14 mouse cellular contexts compared by ENCODE assay signal in genomic region chr9:57999676-58000075, GRCm38 (mm10). TPM values are rescaled to one million over a fixed set of nuclear protein-coding genes. Genes with fewer than 3 reads are reported as not detected.
A peak's percentile ranks its signal among the peaks of the same experiment; 100 is the strongest.
DNase-seq lines count a peak whose midpoint lies in the region.
"Had no signal": no experiment of that assay in that cellular context is flagged by ENCODE, and none has a peak within 500 bp of the region (broad histone marks: within the 10 kb centered on the region; RNA-seq: fewer than 3 reads in every experiment).

No protein-coding gene starts in this region.

- intact Hi-C loops in left cerebral cortex, postnatal 4 days (cut with DNase I), result loop anchor here (5.0 kb wide), 3 partner anchors 47 to 237 kb away; no protein-coding TSS in a partner anchor

- peak; percentile 83 to 88 for DNase-seq in adrenal gland, adult (ENCODE audit: inconsistent age in 2 of 2, low spot score in 1 of 2)
- DNase-seq in adrenal gland, postnatal 4 days (ENCODE audit: low spot score in 2 of 2), result no peak
- DNase-seq in cerebellum, postnatal 14 days, result peak; percentile 49 to 68
- no peak for DNase-seq in cerebellum, postnatal 4 days (ENCODE audit: low spot score in 2 of 2)
- peak; percentile 73 for DNase-seq in left cerebral cortex, postnatal 4 days
- DNase-seq in left cerebral cortex, adult 8-10 months (ENCODE audit: low spot score in 2 of 2), result no peak
- DNase-seq in testis, postnatal 14 days (ENCODE audit: low spot score), result peak; percentile 31
- no peak for DNase-seq in thymus, postnatal 36 days
- DNase-seq: gastrocnemius, postnatal 36 days; heart, adult 2 months; heart, postnatal 14 days; kidney, adult 9 months; liver; thymus, adult 2 months had no signal

RNA-seq across cellular contexts. Expression of gene Cyp11a1, which starts 6.5 kb away (rescaled TPM):
- total RNA-seq in adrenal gland, postnatal 4 days (2021), result 1,000 to 10,000 TPM; 2,307 to 2,341 TPM
- total RNA-seq in left cerebral cortex, postnatal 4 days (2021), result 1 to 10 TPM; 1.7 to 2.0 TPM
- 1 to 10 TPM; 1.6 to 5.0 (median 2.9) TPM for total RNA-seq in left cerebral cortex, adult 8-10 months (2022)
- total RNA-seq: gastrocnemius, postnatal 36 days had no signal

RNA-seq across cellular contexts. Expression of gene Sema7a, which starts 59.8 kb away (rescaled TPM):
- 10 to 100 TPM; 15.1 to 16.1 TPM for total RNA-seq in adrenal gland, postnatal 4 days (2021)
- total RNA-seq in left cerebral cortex, postnatal 4 days (2021), result 100 to 1,000 TPM; 128 to 151 TPM
- 100 to 1,000 TPM; 131 to 159 (median 145) TPM for total RNA-seq in left cerebral cortex, adult 8-10 months (2022)

Comparison
In these comparisons a context has a peak if more than half of its experiments do, and no peak if none do; other contexts are left out.
1. DNase-seq: peak in adrenal gland, adult (2 of 2), cerebellum, postnatal 14 days (2 of 2), left cerebral cortex, postnatal 4 days (single experiment) and testis, postnatal 14 days (single experiment); none in adrenal gland, postnatal 4 days (0 of 2), cerebellum, postnatal 4 days (0 of 2), left cerebral cortex, adult 8-10 months (0 of 2) and thymus, postnatal 36 days (0 of 2).
2. RNA of gene Cyp11a1, which starts 6.5 kb away (total RNA-seq): 2,307 to 2,341 TPM in adrenal gland, postnatal 4 days; 1.6 to 5.0 TPM in left cerebral cortex, adult 8-10 months and 1.7 to 2.0 TPM in left cerebral cortex, postnatal 4 days; every median in the first group is over 100 times any median in the second.
3. RNA of gene Sema7a, which starts 59.8 kb away (total RNA-seq): 131 to 159 TPM in left cerebral cortex, adult 8-10 months and 128 to 151 TPM in left cerebral cortex, postnatal 4 days; 15.1 to 16.1 TPM in adrenal gland, postnatal 4 days; every median in the first group is over 4 times any median in the second.